Mouse (Mus musculus) heart, postnatal 0 days (tissue): Measurements from ENCODE around the gene Zfp987.
"Not testable (repeated sequence)": the region's sequence is repeated elsewhere in the genome, so short reads cannot be mapped to it uniquely, and the experiment has no call there.

Source experiments
- CTCF ChIP-seq: IDR thresholded peaks from 2 replicates; pipeline ENCODE4 v1.5.1; 2016; ENCODE audit warnings: antibody characterized with exemption, control low read depth, low read depth
- EP300 ChIP-seq: IDR thresholded peaks from 2 replicates; pipeline ENCODE4 v1.6.1; 2016; ENCODE audit warnings: antibody characterized with exemption, low read depth

GRCm38 (mm10) chr4:146168730-146169215 lies 71.7 kb downstream of the Zfp987 start:
- not testable (repeated sequence) for TF ChIP-seq CTCF, EP300
